ENCODE assay signal across 17 mouse cellular contexts in genomic region chr17:87507848-87508247, GRCm38 (mm10).
A peak's percentile ranks its signal among the peaks of the same experiment; 100 is the strongest.
DNase-seq lines count a peak whose midpoint lies in the region; ATAC-seq and TF ChIP-seq lines count a peak whose summit lies in the region.
"Had no signal": no experiment of that assay in that cellular context is flagged by ENCODE, and none has a peak within 500 bp of the region (broad histone marks: within the 10 kb centered on the region; RNA-seq: fewer than 3 reads in every experiment).

No protein-coding gene starts in this region.

- no peaks in the 10 kb centered on the region for H3K27me3 ChIP-seq in intestine, embryonic 14.5 days (replicated peaks; ENCODE audit: control insufficient read depth, insufficient read depth, low read length)
- H3K27me3 ChIP-seq in intestine, postnatal 0 days (replicated peaks; ENCODE audit: control insufficient read depth, insufficient read depth, low read length) = no peaks in the 10 kb centered on the region
- H3K27me3 ChIP-seq in midbrain, embryonic 12.5 days = peaks cover 3% of the 10 kb centered on the region; the same call in 1 of the 2 replicates
- no peaks in the 10 kb centered on the region for H3K27me3 ChIP-seq in midbrain, embryonic 16.5 days (ENCODE audit: control insufficient read depth, insufficient read depth, low read depth, low read length)
- H3K27me3 ChIP-seq in stomach, postnatal 0 days (ENCODE audit: control insufficient read depth, insufficient read depth, low read length) = no peaks in the 10 kb centered on the region
- H3K27me3 ChIP-seq: heart, embryonic 15.5 days had no signal

- H3K4me2 ChIP-seq in intestine, embryonic 14.5 days (ENCODE audit: low read length) = no peak overlapping the region
- no peak overlapping the region for H3K4me2 ChIP-seq in intestine, postnatal 0 days (replicated peaks; ENCODE audit: low read depth)
- no peak overlapping the region for H3K4me2 ChIP-seq in midbrain, embryonic 12.5 days (replicated peaks)
- no peak overlapping the region for H3K4me2 ChIP-seq in midbrain, embryonic 16.5 days (ENCODE audit: low read length)
- no peak overlapping the region for H3K4me2 ChIP-seq in stomach, postnatal 0 days (replicated peaks; ENCODE audit: low read depth)
- H3K4me2 ChIP-seq: forebrain, embryonic 12.5 days; heart, embryonic 15.5 days; liver, embryonic 11.5 days; lung, embryonic 14.5 days had no signal

- H3K4me3 ChIP-seq in intestine, embryonic 14.5 days (ENCODE audit: low read depth, low read length) = no peak overlapping the region
- no peak overlapping the region for H3K4me3 ChIP-seq in intestine, postnatal 0 days (ENCODE audit: low read depth, low read length)
- H3K4me3 ChIP-seq in midbrain, embryonic 12.5 days = no peak overlapping the region
- H3K4me3 ChIP-seq in midbrain, embryonic 16.5 days (ENCODE audit: low read depth, low read length) = no peak overlapping the region
- no peak overlapping the region for H3K4me3 ChIP-seq in stomach, postnatal 0 days (ENCODE audit: low read depth, low read length)
- H3K4me3 ChIP-seq: forebrain, embryonic 12.5 days; heart, embryonic 15.5 days had no signal

- peaks cover 8% of the 10 kb centered on the region for H3K4me1 ChIP-seq in intestine, embryonic 14.5 days (replicated peaks; ENCODE audit: control insufficient read depth, insufficient read depth, low read length)
- H3K4me1 ChIP-seq in intestine, postnatal 0 days (replicated peaks; ENCODE audit: control insufficient read depth, insufficient read depth, low read length) = 0 out of 2 replicates have a peak, but pooled peaks cover 7% of the 10 kb centered on the region
- H3K4me1 ChIP-seq in midbrain, embryonic 12.5 days = peaks cover 23% of the 10 kb centered on the region
- peaks cover 17% of the 10 kb centered on the region for H3K4me1 ChIP-seq in midbrain, embryonic 16.5 days (ENCODE audit: control insufficient read depth, insufficient read depth, low read length)
- H3K4me1 ChIP-seq in stomach, postnatal 0 days (replicated peaks; ENCODE audit: control insufficient read depth, insufficient read depth) = no peaks in the 10 kb centered on the region

- peak; percentile 25 to 45 for DNase-seq in cerebellum, postnatal 25 days
- DNase-seq in cerebellum, postnatal 36 days = no peak
- no peak for DNase-seq in intestine, embryonic 14.5 days (ENCODE audit: low spot score)
- no peak for DNase-seq in stomach, postnatal 0 days (ENCODE audit: low spot score)
- DNase-seq: heart, postnatal 4 days; kidney, adult 8-10 months; lung, embryonic 14.5 days; retina, postnatal 1 day; thymus, postnatal 36 days had no signal

- WGBS in intestine, embryonic 14.5 days = 59% methylated on average over 8 of the region's 8 CpGs
- WGBS in intestine, postnatal 0 days = 72% methylated on average over 8 of the region's 8 CpGs
- WGBS in midbrain, embryonic 12.5 days = 45% methylated on average over 8 of the region's 8 CpGs
- WGBS in midbrain, embryonic 16.5 days = 60% methylated on average over 8 of the region's 8 CpGs
- WGBS in stomach, postnatal 0 days = 63% methylated on average over 8 of the region's 8 CpGs

- ATAC-seq in intestine, embryonic 14.5 days (replicated peaks; ENCODE audit: low FRiP score, low TSS enrichment, low read depth) = 0 out of 2 replicates have a peak, but pooled peaks have one; percentile 24
- ATAC-seq in intestine, postnatal 0 days = no peak
- ATAC-seq in midbrain, embryonic 12.5 days (ENCODE audit: low FRiP score, low read depth) = no peak
- no peak for ATAC-seq in midbrain, embryonic 16.5 days
- no peak for ATAC-seq in stomach, postnatal 0 days (ENCODE audit: low FRiP score, low TSS enrichment)
- ATAC-seq in megakaryocyte progenitor cell, adult 5-6 weeks (replicated peaks; ENCODE audit: poor library complexity) = no peak
- ATAC-seq: hindbrain, postnatal 0 days had no signal

- TF ChIP-seq CTCF in intestine, postnatal 0 days (IDR thresholded peaks at IDR 0.05; ENCODE audit: low read depth) = no peak
- TF ChIP-seq CTCF in stomach, postnatal 0 days (IDR thresholded peaks at IDR 0.05; ENCODE audit: low read depth) = no peak

- no peak overlapping the region for H3K27ac ChIP-seq in intestine, embryonic 14.5 days (ENCODE audit: low read depth)
- no peak overlapping the region for H3K27ac ChIP-seq in intestine, postnatal 0 days (ENCODE audit: low read depth, low read length)
- H3K27ac ChIP-seq in midbrain, embryonic 12.5 days (replicated peaks) = 0 out of 2 replicates have a peak overlapping the region, but pooled peaks have one; percentile 30
- H3K27ac ChIP-seq in midbrain, embryonic 16.5 days (ENCODE audit: low read length) = no peak overlapping the region
- no peak overlapping the region for H3K27ac ChIP-seq in stomach, postnatal 0 days (replicated peaks)
- H3K27ac ChIP-seq: forebrain, embryonic 12.5 days; heart, embryonic 15.5 days; hindbrain, postnatal 0 days had no signal

- H3K9me3 ChIP-seq in intestine, embryonic 14.5 days (ENCODE audit: control insufficient read depth, low read length) = no peaks in the 10 kb centered on the region
- H3K9me3 ChIP-seq in intestine, postnatal 0 days (ENCODE audit: control insufficient read depth) = no peaks in the 10 kb centered on the region
- H3K9me3 ChIP-seq in midbrain, embryonic 12.5 days = no peaks in the 10 kb centered on the region
- no peaks in the 10 kb centered on the region for H3K9me3 ChIP-seq in midbrain, embryonic 16.5 days (replicated peaks; ENCODE audit: control insufficient read depth, low read length, poor library complexity, severe bottlenecking)
- H3K9me3 ChIP-seq in stomach, postnatal 0 days (ENCODE audit: control insufficient read depth, low read length) = no peaks in the 10 kb centered on the region
- H3K9me3 ChIP-seq: forebrain, embryonic 12.5 days; heart, embryonic 15.5 days had no signal

- no peak for TF ChIP-seq EP300 in stomach, postnatal 0 days (optimal IDR thresholded peaks at IDR 0.05)

- H3K36me3 ChIP-seq in intestine, embryonic 14.5 days (ENCODE audit: control insufficient read depth, insufficient read depth, low read length) = no peaks in the 10 kb centered on the region
- H3K36me3 ChIP-seq in intestine, postnatal 0 days (ENCODE audit: control insufficient read depth, insufficient read depth) = no peaks in the 10 kb centered on the region
- no peaks in the 10 kb centered on the region for H3K36me3 ChIP-seq in midbrain, embryonic 12.5 days
- H3K36me3 ChIP-seq in midbrain, embryonic 16.5 days (ENCODE audit: control insufficient read depth, insufficient read depth, low read length) = no peaks in the 10 kb centered on the region
- H3K36me3 ChIP-seq in stomach, postnatal 0 days (ENCODE audit: control insufficient read depth, insufficient read depth, low read length) = no peaks in the 10 kb centered on the region
- H3K36me3 ChIP-seq: forebrain, embryonic 12.5 days; heart, embryonic 15.5 days had no signal

- H3K9ac ChIP-seq in intestine, embryonic 14.5 days (ENCODE audit: low read length) = no peak overlapping the region
- no peak overlapping the region for H3K9ac ChIP-seq in intestine, postnatal 0 days (ENCODE audit: low read depth, low read length)
- no peak overlapping the region for H3K9ac ChIP-seq in midbrain, embryonic 12.5 days (replicated peaks)
- no peak overlapping the region for H3K9ac ChIP-seq in midbrain, embryonic 16.5 days (ENCODE audit: low read depth, low read length)
- H3K9ac ChIP-seq in stomach, postnatal 0 days (ENCODE audit: low read length) = peak overlapping the region; percentile 23; the same call in 1 of the 2 replicates
- H3K9ac ChIP-seq: forebrain, embryonic 12.5 days; heart, embryonic 15.5 days; lung, embryonic 14.5 days had no signal

Comparison
In these comparisons a context has a peak if more than half of its experiments do, and no peak if none do; other contexts are left out.
1. DNase-seq: peak in cerebellum, postnatal 25 days (2 of 2); none in cerebellum, postnatal 36 days (0 of 2), intestine, embryonic 14.5 days (single experiment) and stomach, postnatal 0 days (single experiment).